ENCODE assay signal across 26 mouse cellular contexts in genomic region chr8:90844179-90844967, GRCm38 (mm10). TPM values are rescaled to one million over a fixed set of nuclear protein-coding genes. Genes with fewer than 3 reads are reported as not detected.
DNase-seq lines count a peak whose midpoint lies in the region; ATAC-seq lines count a peak whose summit lies in the region.
"Had no signal": no experiment of that assay in that cellular context is flagged by ENCODE, and none has a peak within 500 bp of the region (broad histone marks: within the 10 kb centered on the region; RNA-seq: fewer than 3 reads in every experiment).

No protein-coding gene starts in this region.

- H3K4me3 ChIP-seq in midbrain, embryonic 16.5 days (ENCODE audit: low read depth, low read length), result no peak overlapping the region
- no peak overlapping the region for H3K4me3 ChIP-seq in midbrain, embryonic 15.5 days
- H3K4me3 ChIP-seq: forebrain, embryonic 13.5 days; heart, embryonic 15.5 days had no signal

- 0 out of 2 replicates have a peak overlapping the region, but pooled peaks have one; percentile 21 for H3K9ac ChIP-seq in midbrain, embryonic 16.5 days (ENCODE audit: low read depth, low read length)
- no peak overlapping the region for H3K9ac ChIP-seq in midbrain, embryonic 15.5 days
- H3K9ac ChIP-seq: forebrain, embryonic 13.5 days; heart, embryonic 15.5 days had no signal

- no peaks in the 10 kb centered on the region for H3K27me3 ChIP-seq in midbrain, embryonic 16.5 days (ENCODE audit: control insufficient read depth, insufficient read depth, low read depth, low read length)
- H3K27me3 ChIP-seq in midbrain, embryonic 15.5 days (replicated peaks), result no peaks in the 10 kb centered on the region
- H3K27me3 ChIP-seq: forebrain, embryonic 13.5 days; heart, embryonic 15.5 days had no signal

- no peaks in the 10 kb centered on the region for H3K9me3 ChIP-seq in midbrain, embryonic 16.5 days (replicated peaks; ENCODE audit: control insufficient read depth, low read length, poor library complexity, severe bottlenecking)
- H3K9me3 ChIP-seq in midbrain, embryonic 15.5 days, result no peaks in the 10 kb centered on the region
- H3K9me3 ChIP-seq: forebrain, embryonic 13.5 days; heart, embryonic 15.5 days had no signal

- WGBS in midbrain, embryonic 16.5 days, result 78% methylated on average over 9 of the region's 9 CpGs
- WGBS in midbrain, embryonic 15.5 days, result 72% methylated on average over 9 of the region's 9 CpGs

- peaks cover 4% of the 10 kb centered on the region for H3K4me1 ChIP-seq in midbrain, embryonic 16.5 days (ENCODE audit: control insufficient read depth, insufficient read depth, low read length)
- peaks cover 4% of the 10 kb centered on the region for H3K4me1 ChIP-seq in midbrain, embryonic 15.5 days

- no peak overlapping the region for H3K27ac ChIP-seq in midbrain, embryonic 16.5 days (ENCODE audit: low read length)
- no peak overlapping the region for H3K27ac ChIP-seq in midbrain, embryonic 15.5 days
- H3K27ac ChIP-seq: forebrain, embryonic 13.5 days; heart, embryonic 15.5 days; kidney, postnatal 0 days had no signal

- H3K4me2 ChIP-seq in midbrain, embryonic 16.5 days (ENCODE audit: low read length), result no peak overlapping the region
- H3K4me2 ChIP-seq in midbrain, embryonic 15.5 days, result no peak overlapping the region
- H3K4me2 ChIP-seq: forebrain, embryonic 13.5 days; heart, embryonic 15.5 days; midbrain, embryonic 11.5 days had no signal

- no peaks in the 10 kb centered on the region for H3K36me3 ChIP-seq in midbrain, embryonic 16.5 days (ENCODE audit: control insufficient read depth, insufficient read depth, low read length)
- no peaks in the 10 kb centered on the region for H3K36me3 ChIP-seq in midbrain, embryonic 15.5 days (replicated peaks)
- H3K36me3 ChIP-seq: heart, embryonic 15.5 days had no signal

- ATAC-seq in cerebellum, adult (ENCODE audit: insufficient number of reproducible peaks, low FRiP score, low TSS enrichment), result peak; percentile 85
- ATAC-seq in midbrain, embryonic 16.5 days, result no peak
- ATAC-seq in midbrain, embryonic 15.5 days (replicated peaks), result no peak
- 0 out of 2 replicates have a peak, but pooled peaks have one; percentile 20 for ATAC-seq in common myeloid progenitor, adult 5-6 weeks (replicated peaks; ENCODE audit: low read depth, poor library complexity, severe bottlenecking)
- ATAC-seq: forebrain, embryonic 13.5 days had no signal

- DNase-seq in cerebellum, adult 8-10 months, result no peak
- no peak for DNase-seq in layer of hippocampus, postnatal 25 days (ENCODE audit: extremely low spot score in 1 of 2, low spot score in 1 of 2)
- no peak for DNase-seq in kidney, postnatal 10 days
- DNase-seq: adrenal gland, postnatal 14 days; heart, postnatal 36 days; kidney, adult 2 months; lung, postnatal 10 days; right cerebral cortex, postnatal 25 days; spleen, adult 18-20 months; thymus, postnatal 14 days had no signal

RNA-seq across cellular contexts. Expression of gene Chd9, which starts 16.2 kb away (rescaled TPM):
- 68.4 and 80.2 TPM in 2 replicates for polyA plus RNA-seq in midbrain, embryonic 16.5 days (2015; fragmentation: Nextera tagmentation; extraction: Ambion mirVana)
- 79.5 and 81.7 TPM in 2 replicates for polyA plus RNA-seq in midbrain, embryonic 15.5 days (2015; fragmentation: Nextera tagmentation; extraction: Ambion mirVana)
- 57.2 and 83.1 TPM in 2 replicates for total RNA-seq in common myeloid progenitor, adult 5-6 weeks (2017)
- total RNA-seq in layer of hippocampus, postnatal 25 days (2021), result 100 to 1,000 TPM; 236 to 287 TPM

RNA-seq across cellular contexts. Expression of gene Gm19935, which starts 27.2 kb away (rescaled TPM):
- 1.2 and 1.8 TPM in 2 replicates for polyA plus RNA-seq in midbrain, embryonic 16.5 days (2015; fragmentation: Nextera tagmentation; extraction: Ambion mirVana)
- polyA plus RNA-seq in midbrain, embryonic 15.5 days (2015; fragmentation: Nextera tagmentation; extraction: Ambion mirVana), result 0.23 and 0.65 TPM in 2 replicates
- not detected in 2 replicates for total RNA-seq in common myeloid progenitor, adult 5-6 weeks (2017)
- 1 to 10 TPM; 1.9 to 2.0 TPM for total RNA-seq in layer of hippocampus, postnatal 25 days (2021)
- total RNA-seq: adrenal gland, postnatal 14 days; gastrocnemius, adult 8-10 months; heart, postnatal 36 days; megakaryocyte progenitor cell, adult 5-6 weeks; monocyte, adult 5-6 weeks; neutrophil, adult 5-6 weeks had no signal
- polyA plus RNA-seq: forebrain, embryonic 13.5 days; heart, embryonic 15.5 days; intestine, embryonic 14.5 days; limb, embryonic 11.5 days; liver, adult 2 months; liver, embryonic 16.5 days; midbrain, embryonic 11.5 days had no signal

Comparison
In these comparisons a context has a peak if more than half of its experiments do, and no peak if none do; other contexts are left out.
1. ATAC-seq: peak in cerebellum, adult (single experiment) and common myeloid progenitor, adult 5-6 weeks (single experiment); none in midbrain, embryonic 16.5 days (single experiment) and midbrain, embryonic 15.5 days (single experiment).